Mouse (Mus musculus): ENCODE results near the gene Caps2. TPM values are rescaled to one million over a fixed set of nuclear protein-coding genes. Genes with fewer than 3 reads are reported as not detected.
"Not testable (repeated sequence)": the region's sequence is repeated elsewhere in the genome, so short reads cannot be mapped to it uniquely, and the experiment has no call there.

The Caps2 gene
- total RNA-seq (2021), result not detected
- long read RNA-seq, experiment 1, result 0 reads
- long read RNA-seq, experiment 2, result 0 reads

- DNase-seq, result peak; percentile 4
These were observed at the start of gene Caps2 for GRCm38 (mm10) chr10:112163168-112163766. Caps2 (plus strand) TSS chr10:112163621.

GRCm38 (mm10) chr10:112125090-112125489, 38.3 kb upstream of the Caps2 start:
- not testable (repeated sequence) for DNase-seq

GRCm38 (mm10) chr10:112127682-112128230, 35.7 kb upstream of the Caps2 start:
- not testable (repeated sequence) for DNase-seq

GRCm38 (mm10) chr10:112132194-112132593, 31.2 kb upstream of the Caps2 start:
- no peak for DNase-seq

- peak; percentile 40 for DNase-seq
These were observed 25.2 kb upstream of the Caps2 start for GRCm38 (mm10) chr10:112138050-112138870.

GRCm38 (mm10) chr10:112138871-112139430, 24.5 kb upstream of the Caps2 start:
- no peak for DNase-seq

GRCm38 (mm10) chr10:112139834-112140233, 23.6 kb upstream of the Caps2 start:
- DNase-seq, result no peak

- DNase-seq, result peak; percentile 82
These were observed 3.4 kb upstream of the Caps2 start, which contains the start of gene Glipr1l3 for GRCm38 (mm10) chr10:112159882-112160560. Glipr1l3 (minus strand) TSS chr10:112160327.

- not testable (repeated sequence) for DNase-seq
These were observed 13.6 kb downstream of the Caps2 start for GRCm38 (mm10) chr10:112177027-112177426.

- DNase-seq, result not testable (repeated sequence)
These were observed 30.5 kb downstream of the Caps2 start for GRCm38 (mm10) chr10:112193919-112194318.

- peak; percentile 28 for DNase-seq
These were observed 40.0 kb downstream of the Caps2 start for GRCm38 (mm10) chr10:112203463-112203862.

GRCm38 (mm10) chr10:112227073-112227472, 63.7 kb downstream of the Caps2 start:
- no peak for DNase-seq

GRCm38 (mm10) chr10:112229091-112229843, 65.8 kb downstream of the Caps2 start:
- DNase-seq, result not testable (repeated sequence)

- not testable (repeated sequence) for DNase-seq
These were observed 69.3 kb downstream of the Caps2 start for GRCm38 (mm10) chr10:112232733-112233132.

GRCm38 (mm10) chr10:112235396-112235940, 72.0 kb downstream of the Caps2 start:
- DNase-seq, result not testable (repeated sequence)

GRCm38 (mm10) chr10:112248273-112248672, 84.9 kb downstream of the Caps2 start:
- DNase-seq, result no peak

- DNase-seq, result no peak
These were observed 100.0 kb downstream of the Caps2 start for GRCm38 (mm10) chr10:112263467-112263866.
